Mouse (Mus musculus): Measurements from ENCODE around the gene P2rx2. TPM values are rescaled to one million over a fixed set of nuclear protein-coding genes. Genes with fewer than 3 reads are reported as not detected.

P2rx2 gene
- 0.21 TPM in 2 replicates for polyA plus RNA-seq (2012; rRNA removed)

DNA sequence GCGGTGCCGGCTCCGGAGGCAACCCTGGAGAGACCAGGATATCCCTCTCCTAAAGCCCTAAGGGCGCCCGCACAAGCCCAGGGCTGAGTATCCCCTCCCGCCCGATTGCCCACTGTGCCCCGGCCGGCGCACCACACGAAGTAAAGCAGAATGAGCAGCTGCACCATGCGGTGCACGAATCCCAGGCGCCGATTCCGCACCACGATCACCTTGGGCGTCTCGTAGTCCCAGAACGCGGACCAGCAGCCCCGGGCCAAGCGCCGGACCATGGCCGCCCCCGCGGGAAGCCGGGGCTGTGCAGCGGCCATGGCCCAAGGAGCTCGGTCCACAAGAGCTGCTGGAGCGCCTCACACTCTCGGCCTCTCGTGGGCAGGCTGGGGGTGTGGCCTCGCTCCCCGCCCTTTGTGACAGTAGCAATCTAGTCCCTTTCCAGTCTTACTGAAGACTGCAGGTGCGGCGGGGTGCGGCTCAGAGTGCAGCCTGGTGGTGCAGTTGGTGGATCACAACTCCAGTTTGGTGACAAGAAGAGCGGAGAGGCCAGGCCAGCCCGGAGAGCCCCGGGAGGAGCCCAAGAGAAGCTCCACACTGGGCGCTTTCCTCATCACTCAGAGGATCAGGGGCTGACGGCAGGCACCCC lies at the start of gene P2rx2:
Gene P2rx2 (minus strand): TSS at position 565 of the 637 bp plus-strand sequence.
- peak within 1 kb of the TSS; percentile 24; the same call in 1 of the 2 replicates for H3K4me3 ChIP-seq (ENCODE audit: insufficient read depth, low read length)
- no peaks in the 10 kb centered on the region for H3K4me1 ChIP-seq (ENCODE audit: control insufficient read depth, insufficient read depth, low read length)
- H3K27ac ChIP-seq (ENCODE audit: insufficient read depth, low read length): no peak within 1 kb of the TSS
- TF ChIP-seq CTCF (IDR thresholded peaks at IDR 0.05; ENCODE audit: extremely low read depth, insufficient read depth, low read length) (no peak), POLR2A (IDR thresholded peaks at IDR 0.05; ENCODE audit: extremely low read depth, insufficient read depth, low read length) (no peak)

GRCm38 (mm10) chr5:110392727-110393126 lies 49.7 kb upstream of the P2rx2 start:
- TF ChIP-seq POLR2A (IDR thresholded peaks at IDR 0.05; ENCODE audit: extremely low read depth, insufficient read depth, low read length): no peak
- no peak for TF ChIP-seq CTCF (IDR thresholded peaks at IDR 0.05; ENCODE audit: extremely low read depth, insufficient read depth, low read length)
- Histone ChIP-seq H3K4me3 (ENCODE audit: insufficient read depth, low read length) (no peak overlapping the region), H3K4me1 (ENCODE audit: control insufficient read depth, insufficient read depth, low read length) (no peaks in the 10 kb centered on the region), H3K27ac (ENCODE audit: insufficient read depth, low read length) (no peak overlapping the region)

DNA sequence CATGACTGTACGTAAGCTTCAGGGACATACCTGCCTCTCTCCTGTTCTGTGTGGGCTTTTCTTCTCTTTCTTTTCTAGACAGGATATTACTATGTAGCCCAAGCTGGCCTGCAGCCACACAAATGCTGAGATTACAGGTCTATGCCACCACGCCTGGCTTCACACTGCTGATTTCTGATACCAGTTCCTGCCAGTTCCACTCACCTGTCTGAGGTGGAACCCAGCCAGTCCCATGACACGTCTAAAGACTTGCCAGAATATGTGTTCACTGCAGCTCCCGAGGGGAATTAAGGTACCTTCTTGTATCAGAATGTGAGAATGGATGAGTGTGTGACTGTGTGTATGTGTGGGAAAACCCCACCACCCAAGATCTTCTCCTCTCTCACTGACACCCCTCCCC lies 47.6 kb upstream of the P2rx2 start:
- H3K27ac ChIP-seq (ENCODE audit: insufficient read depth, low read length): no peak overlapping the region
- no peaks in the 10 kb centered on the region for H3K4me1 ChIP-seq (ENCODE audit: control insufficient read depth, insufficient read depth, low read length)
- no peak overlapping the region for H3K4me3 ChIP-seq (ENCODE audit: insufficient read depth, low read length)
- TF ChIP-seq POLR2A (IDR thresholded peaks at IDR 0.05; ENCODE audit: extremely low read depth, insufficient read depth, low read length) (no peak), CTCF (IDR thresholded peaks at IDR 0.05; ENCODE audit: extremely low read depth, insufficient read depth, low read length) (no peak)

DNA sequence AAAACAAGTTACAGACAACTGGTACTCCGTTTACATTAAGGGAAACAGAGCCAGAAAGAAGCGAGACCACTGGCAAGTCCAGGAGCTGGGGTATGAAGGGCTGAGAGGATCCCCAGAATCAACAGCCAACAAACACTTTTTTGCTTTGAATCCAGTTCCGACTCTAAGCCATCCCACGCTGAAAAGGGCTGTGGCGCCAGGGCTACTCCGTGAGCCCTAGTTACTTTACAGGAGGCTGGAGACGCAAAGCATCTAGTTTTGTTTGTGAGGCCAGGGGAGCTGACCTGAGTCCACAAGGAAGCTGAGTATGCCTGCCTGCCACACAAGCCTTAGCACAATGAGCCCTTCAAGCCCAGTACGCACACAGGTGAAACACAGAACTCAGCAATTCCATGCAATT lies 44.3 kb upstream of the P2rx2 start:
- Histone ChIP-seq H3K27ac (ENCODE audit: insufficient read depth, low read length) (no peak overlapping the region), H3K4me3 (ENCODE audit: insufficient read depth, low read length) (peak overlapping the region; percentile 16; the same call in 1 of the 2 replicates), H3K4me1 (ENCODE audit: control insufficient read depth, insufficient read depth, low read length) (no peaks in the 10 kb centered on the region)
- no peak for TF ChIP-seq CTCF (IDR thresholded peaks at IDR 0.05; ENCODE audit: extremely low read depth, insufficient read depth, low read length)
- TF ChIP-seq POLR2A (IDR thresholded peaks at IDR 0.05; ENCODE audit: extremely low read depth, insufficient read depth, low read length): no peak

- H3K27ac ChIP-seq (ENCODE audit: insufficient read depth, low read length): no peak overlapping the region
- H3K4me1 ChIP-seq (ENCODE audit: control insufficient read depth, insufficient read depth, low read length): no peaks in the 10 kb centered on the region
- H3K4me3 ChIP-seq (ENCODE audit: insufficient read depth, low read length): peak overlapping the region; percentile 16
- TF ChIP-seq CTCF (IDR thresholded peaks at IDR 0.05; ENCODE audit: extremely low read depth, insufficient read depth, low read length) (no peak), POLR2A (IDR thresholded peaks at IDR 0.05; ENCODE audit: extremely low read depth, insufficient read depth, low read length) (no peak)
These were observed 43.6 kb upstream of the P2rx2 start for GRCm38 (mm10) chr5:110386371-110387330.

GRCm38 (mm10) chr5:110385263-110385662 lies 42.3 kb upstream of the P2rx2 start:
- no peak for TF ChIP-seq POLR2A (IDR thresholded peaks at IDR 0.05; ENCODE audit: extremely low read depth, insufficient read depth, low read length)
- no peak for TF ChIP-seq CTCF (IDR thresholded peaks at IDR 0.05; ENCODE audit: extremely low read depth, insufficient read depth, low read length)
- no peak overlapping the region for H3K4me3 ChIP-seq (ENCODE audit: insufficient read depth, low read length)
- no peaks in the 10 kb centered on the region for H3K4me1 ChIP-seq (ENCODE audit: control insufficient read depth, insufficient read depth, low read length)
- H3K27ac ChIP-seq (ENCODE audit: insufficient read depth, low read length): no peak overlapping the region

DNA sequence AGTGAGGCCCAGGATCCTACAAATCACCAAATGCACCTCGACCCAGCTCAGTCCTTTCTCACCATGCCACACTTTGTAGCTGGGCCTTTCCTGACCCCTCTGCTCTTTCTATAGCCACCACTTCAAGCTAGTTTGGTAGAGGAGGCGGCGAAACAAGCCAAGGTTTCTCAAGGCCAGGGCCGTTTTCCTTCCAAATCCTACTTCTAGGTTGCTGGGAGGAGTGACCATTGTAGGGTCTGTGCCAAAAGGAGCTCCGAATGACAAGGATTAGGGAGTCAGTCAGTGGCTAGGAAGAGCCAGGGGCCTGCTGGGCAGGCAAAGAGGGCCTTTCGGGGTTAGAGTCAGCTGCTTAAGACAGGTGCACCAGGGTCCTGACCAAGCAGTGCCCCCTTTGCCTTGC lies 41.5 kb upstream of the P2rx2 start:
- Histone ChIP-seq H3K4me3 (ENCODE audit: insufficient read depth, low read length) (no peak overlapping the region), H3K27ac (ENCODE audit: insufficient read depth, low read length) (no peak overlapping the region), H3K4me1 (ENCODE audit: control insufficient read depth, insufficient read depth, low read length) (no peaks in the 10 kb centered on the region)
- TF ChIP-seq CTCF (IDR thresholded peaks at IDR 0.05; ENCODE audit: extremely low read depth, insufficient read depth, low read length) (no peak), POLR2A (IDR thresholded peaks at IDR 0.05; ENCODE audit: extremely low read depth, insufficient read depth, low read length) (no peak)

DNA sequence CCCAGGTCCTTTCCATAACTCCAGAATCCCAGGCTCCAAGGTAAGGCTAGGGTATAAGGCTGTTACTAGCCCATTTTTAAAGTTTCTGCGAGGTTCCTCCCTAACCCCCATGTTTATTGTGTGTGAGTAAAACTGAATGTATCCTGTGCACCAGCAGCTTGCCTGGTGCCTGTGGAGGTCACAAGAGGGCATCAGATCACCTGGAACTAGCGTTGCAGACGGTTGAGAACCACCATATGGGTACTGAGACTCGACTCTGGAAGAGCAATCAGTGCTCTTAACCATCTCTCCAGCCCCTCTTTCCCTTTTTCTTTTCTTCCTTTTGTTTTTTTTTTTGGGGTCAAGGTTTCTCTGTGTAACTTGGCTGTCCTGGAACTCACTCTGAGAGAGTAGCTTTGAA lies 36.8 kb upstream of the P2rx2 start:
- TF ChIP-seq POLR2A (IDR thresholded peaks at IDR 0.05; ENCODE audit: extremely low read depth, insufficient read depth, low read length) (no peak), CTCF (IDR thresholded peaks at IDR 0.05; ENCODE audit: extremely low read depth, insufficient read depth, low read length) (no peak)
- Histone ChIP-seq H3K4me1 (ENCODE audit: control insufficient read depth, insufficient read depth, low read length) (no peaks in the 10 kb centered on the region), H3K4me3 (ENCODE audit: insufficient read depth, low read length) (no peak overlapping the region), H3K27ac (ENCODE audit: insufficient read depth, low read length) (no peak overlapping the region)

DNA sequence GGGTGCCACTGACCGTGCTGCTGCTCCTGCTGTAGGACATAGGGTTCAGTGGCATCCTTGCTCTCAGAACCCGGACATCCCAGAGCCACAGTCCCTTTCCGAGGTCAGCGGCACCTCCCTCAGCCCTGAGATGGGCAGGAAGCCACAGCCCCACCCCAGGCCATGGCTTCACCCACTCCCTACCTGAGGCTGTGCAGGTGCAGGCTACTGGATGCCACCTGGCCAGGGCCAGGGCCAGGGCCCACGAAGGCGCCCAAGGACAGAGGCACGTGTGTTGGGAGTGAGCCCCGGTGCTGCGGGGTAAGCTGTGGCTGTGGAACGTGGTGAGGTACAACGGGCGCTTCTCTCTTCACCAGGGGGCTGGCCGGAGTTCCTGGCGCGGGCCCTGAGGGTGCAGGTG lies 36.1 kb upstream of the P2rx2 start:
- Histone ChIP-seq H3K4me1 (ENCODE audit: control insufficient read depth, insufficient read depth, low read length) (no peaks in the 10 kb centered on the region), H3K27ac (ENCODE audit: insufficient read depth, low read length) (no peak overlapping the region), H3K4me3 (ENCODE audit: insufficient read depth, low read length) (no peak overlapping the region)
- TF ChIP-seq CTCF (IDR thresholded peaks at IDR 0.05; ENCODE audit: extremely low read depth, insufficient read depth, low read length): no peak
- no peak for TF ChIP-seq POLR2A (IDR thresholded peaks at IDR 0.05; ENCODE audit: extremely low read depth, insufficient read depth, low read length)

All from cortical plate, adult 2 months (tissue).